Mouse (Mus musculus): ENCODE data around the gene Notch4.
A peak's percentile ranks its signal among the peaks of the same experiment; 100 is the strongest.

Gene Notch4

GRCm38 (mm10) chr17:34627943-34628643, 64.0 kb downstream of the Notch4 start, which contains the start of gene Ppt2:
TSS of gene Ppt2 (minus strand) at chr17:34628510.
- peak; percentile 62 for DNase-seq

- no peak for DNase-seq
Measured at GRCm38 (mm10) chr17:34628644-34628967, 64.5 kb downstream of the Notch4 start.

- no peak for DNase-seq
Measured at GRCm38 (mm10) chr17:34629221-34629751, 65.2 kb downstream of the Notch4 start, which contains the start of gene Prrt1. TSS of gene Prrt1 (plus strand) at chr17:34629533.

DNA sequence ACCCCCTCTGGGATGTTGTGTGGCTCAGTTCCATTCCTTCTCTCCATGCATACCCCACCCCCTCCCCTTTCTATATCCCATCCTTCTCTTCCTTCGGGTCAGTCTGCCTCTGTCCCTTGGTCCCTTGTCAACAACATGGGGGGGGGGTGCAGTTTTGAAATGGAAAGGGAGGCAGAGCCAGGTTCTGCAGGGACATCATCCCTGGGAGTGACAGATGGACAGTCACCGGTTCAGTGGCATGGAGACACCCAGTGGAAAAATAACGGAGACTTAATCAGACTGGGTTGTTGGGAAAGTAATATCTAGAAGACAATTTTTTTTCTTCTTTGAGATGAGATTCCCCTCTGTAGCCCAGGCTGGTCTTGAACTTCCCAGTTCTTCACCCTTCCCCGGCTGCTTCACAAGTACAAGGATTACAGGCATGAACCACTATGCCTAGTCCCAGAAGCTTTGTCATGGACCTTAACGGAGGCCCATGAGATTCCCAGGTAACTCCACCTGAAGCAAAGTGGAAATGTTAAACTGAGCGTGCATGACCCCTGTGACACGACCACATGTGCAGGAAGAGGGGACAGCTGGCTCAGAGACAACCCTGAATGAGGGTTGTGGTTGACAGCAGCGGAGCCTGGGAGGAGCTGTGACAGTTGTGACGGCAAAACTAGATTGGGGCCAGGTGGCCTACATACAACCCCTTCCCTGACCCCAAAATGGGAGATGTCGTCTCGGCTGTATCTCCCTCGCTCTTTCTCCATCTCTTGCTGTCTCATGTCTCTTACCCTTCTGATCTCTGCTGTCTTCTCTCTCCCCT, 65.9 kb downstream of the Notch4 start:
- no peak for DNase-seq

- no peak for DNase-seq
Measured at GRCm38 (mm10) chr17:34630761-34631301, 66.8 kb downstream of the Notch4 start.

- no peak for DNase-seq
Measured at GRCm38 (mm10) chr17:34631647-34632046, 67.6 kb downstream of the Notch4 start.

GRCm38 (mm10) chr17:34632261-34632691, 68.2 kb downstream of the Notch4 start:
- DNase-seq = peak; percentile 81

DNA sequence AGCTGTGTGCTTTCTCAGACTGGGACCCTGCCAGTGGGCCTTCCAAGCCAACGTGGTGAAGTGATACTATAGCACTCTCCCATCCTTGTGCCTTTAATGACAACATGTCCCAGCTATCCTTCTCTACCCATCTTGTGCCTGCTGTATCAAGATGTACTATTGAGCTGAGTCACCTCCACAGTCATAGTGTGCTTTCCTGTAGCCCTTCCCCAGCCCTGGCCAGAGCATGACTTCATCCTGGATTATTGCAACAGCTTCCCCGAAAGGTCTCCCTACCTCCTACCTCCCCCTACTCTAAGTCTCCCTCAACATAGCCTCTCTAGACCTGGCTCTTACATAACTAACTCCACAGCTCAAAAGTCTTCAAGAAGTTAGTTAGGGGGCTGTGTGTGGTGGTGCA, 71.6 kb downstream of the Notch4 start:
- DNase-seq = no peak

DNA sequence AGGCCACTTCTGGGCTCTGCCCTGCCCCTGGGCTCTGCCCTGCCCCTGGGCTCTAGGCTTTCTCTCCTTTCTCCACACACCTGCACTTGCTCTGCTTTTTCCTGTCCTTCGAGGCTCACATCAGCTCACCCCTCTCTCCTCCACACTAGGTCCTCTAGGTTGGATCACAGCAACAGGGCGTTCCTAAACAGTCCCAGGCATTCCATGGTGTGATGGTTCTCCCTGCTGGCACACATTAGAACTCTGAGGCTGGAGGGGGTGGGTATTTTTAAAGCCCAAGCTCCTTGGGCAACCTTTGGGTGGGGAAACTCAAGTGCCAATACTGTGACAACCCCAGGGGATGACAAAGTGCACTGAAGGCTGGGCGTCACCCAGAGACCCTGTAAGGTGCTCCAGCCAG, 73.4 kb downstream of the Notch4 start:
- no peak for DNase-seq
